Mouse (Mus musculus) left cerebral cortex, adult 18-20 months (tissue): ENCODE data around the gene Clec2g. TPM values are rescaled to one million over a fixed set of nuclear protein-coding genes. Genes with fewer than 3 reads are reported as not detected.
"Not testable (repeated sequence)": the region's sequence is repeated elsewhere in the genome, so short reads cannot be mapped to it uniquely, and the experiment has no call there.

Experiments used
- DNase-seq, 2 experiments: peaks; one replicate each; pipeline ENCODE4 v3.0.0; 2021 to 2022; ENCODE audit warnings: low spot score in 2 of 2, mixed read lengths in 1 of 2
- microRNA-seq, 2 experiments: library from miRNA; unstranded; fragments of <30 nt; microRNA quantifications; one replicate each; pipeline ENCODE4 v1.2.0; 2021
- total RNA-seq, 2 experiments: library from RNA; stranded (reverse); gene quantifications; 2 replicates each; pipeline ENCODE4 v1.2.3; 2021

Clec2g gene
- total RNA-seq, 2 experiments from 2014 or later: not detected

DNA sequence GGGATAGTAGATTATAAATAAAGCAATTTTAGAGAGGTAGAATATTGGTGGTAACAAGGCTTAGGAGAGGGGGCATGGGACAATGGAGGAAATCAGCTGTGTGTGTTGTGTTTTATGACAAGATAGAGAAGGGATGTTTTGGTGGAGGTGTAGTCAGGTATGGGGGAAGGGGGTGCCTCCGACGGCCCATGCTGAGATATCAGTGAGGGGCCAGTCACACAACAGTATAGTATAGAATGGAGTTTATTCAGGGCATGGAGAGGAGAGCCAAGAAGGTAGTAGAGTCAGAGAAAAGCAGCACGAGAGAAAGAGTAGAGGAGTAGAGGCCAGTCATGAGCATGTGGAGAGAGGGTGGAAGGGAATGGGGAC is 76.3 kb downstream of the Clec2g start:
- DNase-seq: no peak

DNA sequence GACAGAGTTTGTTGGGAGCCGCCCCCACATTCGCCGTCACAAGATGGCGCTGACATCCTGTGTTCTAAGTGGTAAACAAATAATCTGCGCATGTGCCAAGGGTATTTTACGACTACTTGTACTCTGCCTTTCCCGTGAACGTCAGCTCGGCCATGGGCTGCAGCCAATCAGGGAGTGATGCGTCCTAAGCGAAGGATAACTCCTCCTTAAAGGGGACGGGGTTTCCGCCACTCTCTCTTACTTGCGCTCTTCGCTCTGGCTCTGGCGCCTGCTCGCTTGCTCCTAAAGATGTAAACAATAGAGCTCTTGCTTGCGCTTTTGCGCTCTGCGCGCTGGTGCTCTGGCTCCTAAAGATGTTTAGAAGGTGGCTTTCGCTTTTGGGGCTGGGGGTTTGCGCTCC is 77.8 kb downstream of the Clec2g start:
- DNase-seq: not testable (repeated sequence)

DNA sequence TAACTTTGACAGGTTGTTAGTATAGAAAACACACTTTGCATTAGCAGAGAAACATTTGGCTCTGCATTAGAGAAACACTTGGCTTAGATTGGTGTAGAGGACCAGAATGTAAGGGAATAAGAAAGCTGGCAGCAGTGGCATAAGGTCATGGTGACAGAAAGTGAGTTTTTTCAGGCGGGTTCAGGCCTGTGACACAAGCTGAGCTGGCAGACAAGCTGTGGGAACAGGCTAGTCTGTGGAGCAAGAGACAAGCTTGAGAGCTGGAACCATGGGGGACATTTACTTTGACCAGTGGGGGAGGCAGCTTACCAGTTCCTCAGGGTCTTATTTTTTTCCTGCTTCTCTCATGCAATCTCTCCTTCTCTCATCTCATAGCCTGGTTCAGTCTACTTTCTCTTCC is 78.8 kb downstream of the Clec2g start:
- no peak for DNase-seq

DNA sequence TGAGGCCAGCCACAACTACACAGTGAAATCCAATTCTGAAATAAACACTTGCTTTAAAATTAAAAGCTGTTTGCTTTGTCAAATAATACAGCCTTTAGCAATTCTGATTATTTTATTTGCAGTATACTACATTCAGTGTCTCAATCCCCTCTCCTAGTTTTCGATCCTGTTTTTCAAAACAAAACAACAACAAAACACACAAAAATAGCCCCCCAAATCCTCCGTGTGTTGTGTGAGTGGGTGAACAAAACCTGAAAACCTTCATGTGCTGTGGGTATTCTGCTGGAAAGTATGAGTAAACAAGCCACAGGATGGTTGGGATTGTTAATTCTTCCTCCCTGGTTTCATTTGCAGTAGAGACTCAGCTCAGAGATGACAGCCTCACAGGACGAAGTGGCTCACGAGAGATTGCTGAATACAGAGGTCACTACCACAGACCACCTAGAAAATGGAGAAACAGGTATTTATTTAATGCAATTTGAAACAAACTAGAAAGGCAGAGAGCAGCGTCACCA is 79.6 kb downstream of the Clec2g start:
- no peak for DNase-seq

DNA sequence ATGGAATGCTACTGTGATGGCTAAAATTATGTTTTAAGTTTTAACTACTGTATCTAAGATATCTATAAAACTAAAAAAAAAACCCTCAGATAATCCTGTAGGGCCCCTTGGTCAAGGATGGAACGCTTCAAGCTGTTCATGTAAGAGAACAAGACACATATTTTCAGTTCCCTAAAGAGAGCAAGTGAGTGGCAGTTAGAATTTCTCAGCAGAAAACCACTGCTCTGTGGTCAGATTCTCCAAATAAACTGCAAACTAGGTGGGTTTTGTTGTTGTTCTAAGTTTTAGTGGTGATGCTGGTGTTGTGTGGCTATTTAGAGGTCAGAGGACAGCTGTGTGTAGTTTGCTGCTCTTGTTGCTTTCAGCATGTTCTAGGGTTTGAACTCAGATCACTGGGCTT is 80.2 kb downstream of the Clec2g start:
- no peak for DNase-seq

DNA sequence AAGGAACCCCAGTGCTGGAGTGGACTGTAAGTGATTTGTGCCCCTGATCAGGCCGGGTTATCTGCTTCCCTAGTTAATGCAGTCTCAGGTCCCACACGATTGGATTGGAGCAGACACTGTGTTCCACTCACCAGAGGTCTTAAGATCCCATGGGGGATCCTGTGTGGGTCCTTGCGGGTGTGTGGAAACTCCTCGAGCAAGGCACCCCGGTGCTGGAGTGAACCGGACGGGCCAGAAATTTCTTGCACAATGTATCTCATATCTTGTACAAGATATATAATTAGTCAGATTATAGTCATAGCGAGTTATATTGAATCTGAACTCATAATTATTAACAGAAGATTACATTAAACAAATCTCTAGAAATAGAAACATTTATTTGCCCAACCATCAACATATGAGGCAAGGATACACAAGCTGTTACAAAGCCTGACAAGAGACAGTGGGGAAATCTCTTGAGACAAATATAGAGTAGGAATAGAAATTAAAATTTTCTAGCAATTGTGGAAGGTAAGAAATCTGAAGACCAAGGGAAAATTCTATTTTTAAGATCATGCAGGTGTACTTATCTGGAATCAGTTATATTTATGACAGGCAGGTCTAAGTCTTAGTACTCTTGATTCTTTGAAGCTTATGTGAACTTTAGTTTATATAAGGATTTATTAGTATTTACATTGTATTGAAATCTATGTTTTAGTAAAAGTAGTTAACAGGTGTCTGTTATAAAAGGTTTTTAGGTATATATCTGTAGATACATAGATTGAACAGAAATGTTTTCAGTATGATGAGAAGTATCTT is 93.5 kb downstream of the Clec2g start:
- no peak for DNase-seq

DNA sequence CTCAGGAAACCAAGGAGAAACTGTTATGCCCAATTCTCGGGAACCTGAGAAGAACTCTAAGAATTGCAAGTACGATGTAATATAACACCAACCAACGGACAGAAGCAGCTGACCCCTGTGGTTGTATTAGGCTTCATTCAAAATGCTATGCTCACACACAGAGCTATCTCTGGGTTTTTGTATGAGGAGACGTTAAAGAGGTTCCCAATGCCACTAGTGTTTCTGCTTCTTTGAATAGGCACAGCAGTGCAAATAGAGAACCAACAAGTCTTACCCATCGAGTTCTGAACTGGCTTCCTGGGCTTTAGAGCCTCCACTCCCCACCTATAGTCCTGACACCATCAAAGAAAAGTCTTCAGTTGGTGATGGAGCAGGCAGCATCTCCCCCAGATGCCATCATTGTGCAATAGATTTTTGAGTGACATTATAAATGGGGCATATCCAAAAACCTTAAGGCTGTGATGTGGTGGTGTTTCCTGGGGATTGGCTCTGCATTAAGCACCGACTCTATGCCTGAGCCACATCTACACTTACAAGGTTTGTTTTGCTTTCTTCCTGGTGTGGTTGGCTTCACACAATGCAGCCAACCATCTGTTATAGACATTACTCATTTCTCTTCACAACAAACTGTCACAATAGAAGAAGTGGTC is 96.1 kb downstream of the Clec2g start:
- no peak for DNase-seq

DNA sequence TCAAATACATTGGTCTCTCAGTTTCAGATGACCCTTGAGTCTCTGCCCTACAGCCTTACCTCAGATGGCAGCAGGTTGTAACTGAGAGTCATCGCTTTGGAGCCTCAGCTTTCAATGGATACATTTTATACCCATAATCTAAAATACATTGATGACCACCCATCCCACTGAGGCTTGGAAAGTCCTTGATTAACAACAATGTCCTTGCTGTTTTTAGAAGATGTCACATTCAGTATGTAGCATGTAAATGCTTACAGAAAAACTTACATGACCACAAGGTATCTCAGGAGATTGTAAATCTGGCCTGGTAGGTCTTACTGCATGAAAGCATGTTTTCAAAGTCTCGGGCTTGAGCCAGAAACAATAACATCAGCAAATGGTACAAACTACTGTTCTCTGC is 96.8 kb downstream of the Clec2g start:
- no peak for DNase-seq

DNA sequence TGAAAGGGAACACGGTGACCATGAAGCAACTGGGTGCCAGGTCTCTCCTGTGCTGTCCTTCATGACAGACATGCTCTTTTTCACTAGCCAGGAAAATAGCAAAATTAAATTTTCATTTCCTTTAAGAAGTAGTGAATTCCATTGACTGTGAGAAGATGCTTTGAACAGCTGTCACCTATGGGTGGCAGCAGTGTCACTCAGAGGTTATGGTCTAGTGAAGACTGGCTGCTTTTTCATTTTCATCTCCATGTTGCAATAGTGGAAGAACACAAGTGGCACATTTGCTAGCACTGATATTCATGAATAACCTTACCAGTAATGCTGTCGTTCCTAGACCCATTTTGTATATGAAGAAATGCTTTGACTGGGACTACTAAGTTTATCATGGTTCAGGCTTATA is 99.2 kb downstream of the Clec2g start:
- no peak for DNase-seq

Small RNA genes within 50 kb of the gene (microRNA-seq; reads per million reads assigned to microRNA genes)
- gene Gm27336 (0 reads per million in 2 experiments), gene Mir7649 (0 reads per million in 2 experiments)

Other genes with a start within 250 kb of the Clec2g start
- not detected for gene Klrb1, start 211.3 kb upstream of the Clec2g start, total RNA-seq
- gene Klrb1c, start 145.2 kb upstream of the Clec2g start, total RNA-seq: not detected
- gene Gm44511, start 108.1 kb upstream of the Clec2g start, total RNA-seq: not detected
- gene Klrb1b, start 108.0 kb upstream of the Clec2g start, total RNA-seq: not detected
- not detected for gene Clec2i, start 46.8 kb upstream of the Clec2g start, total RNA-seq
- 1 to 10 TPM; 1.1 to 1.9 TPM for gene BC035044, start 43.3 kb upstream of the Clec2g start, total RNA-seq
- gene Klrb1f, start 111.5 kb downstream of the Clec2g start, total RNA-seq: not detected
- gene Clec2e, start 166.5 kb downstream of the Clec2g start, total RNA-seq: not detected
- gene Clec2d, start 246.2 kb downstream of the Clec2g start, total RNA-seq: 1 to 10 TPM; 6.2 to 8.1 TPM